ENCODE assay signal across 21 mouse cellular contexts in the genomic region with DNA sequence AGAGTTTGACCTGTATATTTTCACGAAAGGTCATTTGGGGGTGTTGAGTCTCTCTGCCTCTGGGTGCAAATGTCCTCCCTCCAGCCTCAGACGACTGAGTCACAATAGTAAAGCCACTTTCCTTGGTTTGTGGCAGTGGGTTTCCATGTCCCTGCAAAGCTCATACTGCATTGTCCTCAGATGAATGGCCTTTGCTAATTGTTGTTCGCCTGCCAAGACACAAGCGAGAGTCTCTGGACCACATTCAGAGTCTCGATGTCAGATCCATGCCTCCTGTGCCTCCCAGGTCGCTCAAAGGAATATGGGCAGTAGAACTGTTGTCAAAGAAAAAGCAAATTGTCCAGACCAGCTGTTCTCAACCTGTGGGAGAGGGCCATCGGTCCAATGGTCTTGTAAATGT.
"Had no signal": no experiment of that assay in that cellular context is flagged by ENCODE, and none has a peak within 500 bp of the region (broad histone marks: within the 10 kb centered on the region; RNA-seq: fewer than 3 reads in every experiment).

No protein-coding gene starts in this region.

- H3K27me3 ChIP-seq: lung, embryonic 15.5 days; midbrain, embryonic 12.5 days; neural tube, embryonic 13.5 days; neural tube, embryonic 15.5 days had no signal

- H3K4me2 ChIP-seq: lung, embryonic 15.5 days; midbrain, embryonic 12.5 days; neural tube, embryonic 13.5 days; neural tube, embryonic 15.5 days had no signal

- H3K27ac ChIP-seq: lung, embryonic 15.5 days; macrophage; midbrain, embryonic 12.5 days; neural tube, embryonic 13.5 days; neural tube, embryonic 15.5 days had no signal

- ATAC-seq: lung, postnatal 0 days; midbrain, embryonic 16.5 days had no signal

- H3K9me3 ChIP-seq: lung, embryonic 15.5 days; megakaryocyte, embryonic 14.5 days; midbrain, embryonic 12.5 days; neural tube, embryonic 13.5 days; neural tube, embryonic 15.5 days had no signal

- H3K4me3 ChIP-seq: lung, embryonic 15.5 days; megakaryocyte, embryonic 14.5 days; midbrain, embryonic 12.5 days; myocyte; neural tube, embryonic 13.5 days; neural tube, embryonic 15.5 days had no signal

- DNase-seq: lung, adult 2 months; lung, postnatal 14 days; lung, postnatal 36 days; midbrain, embryonic 14.5 days; retina, postnatal 1 day; right cerebral cortex, adult 18-20 months; right cerebral cortex, postnatal 25 days; right cerebral cortex, postnatal 4 days; spleen, adult 18-20 months; thymus, adult 18-20 months; thymus, postnatal 14 days; thymus, postnatal 36 days had no signal

- H3K9ac ChIP-seq: lung, embryonic 15.5 days; midbrain, embryonic 12.5 days; neural tube, embryonic 13.5 days; neural tube, embryonic 15.5 days had no signal

- H3K4me1 ChIP-seq: megakaryocyte, embryonic 14.5 days; neural tube, embryonic 15.5 days had no signal

- H3K36me3 ChIP-seq: lung, embryonic 15.5 days; midbrain, embryonic 12.5 days; neural tube, embryonic 13.5 days; neural tube, embryonic 15.5 days had no signal
